Mouse (Mus musculus): ENCODE data around the gene Stk10. TPM values are rescaled to one million over a fixed set of nuclear protein-coding genes. Genes with fewer than 3 reads are reported as not detected.

Stk10 gene
- polyA plus RNA-seq, 1 experiment, result 82.8 TPM

DNA sequence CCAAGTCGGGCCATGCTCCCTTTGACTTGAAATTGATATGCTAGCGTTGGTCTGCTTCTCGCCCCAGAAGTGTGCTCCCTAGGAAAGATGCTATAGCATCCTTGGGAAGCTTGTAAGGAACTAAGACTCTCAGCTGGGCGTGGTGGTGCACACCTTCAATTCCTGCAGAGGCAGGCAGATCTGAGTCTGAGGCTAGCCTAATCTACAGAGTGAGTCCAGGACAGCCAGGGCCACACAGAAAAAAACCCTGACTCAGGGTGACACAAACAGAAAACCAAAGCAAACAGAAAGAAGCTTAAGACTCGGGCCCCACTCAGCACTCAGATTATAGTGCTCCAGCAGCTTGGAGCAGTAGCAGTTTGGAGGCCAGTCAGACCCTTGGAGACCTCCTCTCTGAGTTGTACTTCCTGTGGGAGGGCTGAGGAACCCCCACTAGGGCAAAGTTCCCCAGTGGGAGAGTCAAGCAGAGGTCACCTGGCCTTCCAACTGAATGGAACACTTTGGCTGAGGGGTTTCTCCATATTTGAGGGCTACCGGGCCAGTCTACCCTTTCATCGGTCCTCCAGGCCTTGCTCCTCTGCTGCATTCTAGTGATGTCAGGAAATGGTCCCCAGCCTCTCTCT, 1.5 kb downstream of the Stk10 start:
- WGBS, result 20% methylated on average over 7 of the region's 7 CpGs
- H3K4me3 ChIP-seq (ENCODE audit: extremely low read depth, insufficient read depth, insufficient read length), result peak overlapping the region; percentile 86
- peaks cover 2% of the 10 kb centered on the region; the same call in 1 of the 2 replicates for H3K36me3 ChIP-seq (ENCODE audit: control insufficient read depth, insufficient read depth, low read length)
- H3K27ac ChIP-seq (ENCODE audit: insufficient read depth, low read length), result peak overlapping the region; percentile 68
- H3K4me1 ChIP-seq (ENCODE audit: control insufficient read depth, insufficient read depth, insufficient read length), result peaks cover 25% of the 10 kb centered on the region; the same call in 1 of the 2 replicates
- H3K27me3 ChIP-seq (ENCODE audit: control insufficient read depth, insufficient read depth, low read length), result no peaks in the 10 kb centered on the region
- DNase-seq (ENCODE audit: low read depth in 1 of 2, low spot score in 2 of 2), result no peak
- TF ChIP-seq POLR2A (IDR thresholded peaks at IDR 0.05; ENCODE audit: low read depth, low read length) (no peak), CTCF (IDR thresholded peaks at IDR 0.05; ENCODE audit: extremely low read depth, insufficient read depth, insufficient read length, insufficient replicate concordance) (no peak)

GRCm38 (mm10) chr11:32535646-32536045, 2.5 kb downstream of the Stk10 start:
- no peak for DNase-seq (ENCODE audit: low read depth in 1 of 2, low spot score in 2 of 2)
- Histone ChIP-seq H3K4me3 (ENCODE audit: extremely low read depth, insufficient read depth, insufficient read length) (peak overlapping the region; percentile 26; the same call in 1 of the 2 replicates), H3K27me3 (ENCODE audit: control insufficient read depth, insufficient read depth, low read length) (no peaks in the 10 kb centered on the region), H3K27ac (ENCODE audit: insufficient read depth, low read length) (peak overlapping the region; percentile 68), H3K36me3 (ENCODE audit: control insufficient read depth, insufficient read depth, low read length) (peaks cover 8% of the 10 kb centered on the region), H3K4me1 (ENCODE audit: control insufficient read depth, insufficient read depth, insufficient read length) (peaks cover 35% of the 10 kb centered on the region; the same call in 1 of the 2 replicates)
- no peak for TF ChIP-seq POLR2A (IDR thresholded peaks at IDR 0.05; ENCODE audit: low read depth, low read length)
- TF ChIP-seq CTCF (IDR thresholded peaks at IDR 0.05; ENCODE audit: extremely low read depth, insufficient read depth, insufficient read length, insufficient replicate concordance), result no peak
- WGBS, result 62% methylated on average over 4 of the region's 4 CpGs

GRCm38 (mm10) chr11:32536954-32537353, 3.8 kb downstream of the Stk10 start:
- Histone ChIP-seq H3K4me3 (ENCODE audit: extremely low read depth, insufficient read depth, insufficient read length) (no peak overlapping the region), H3K27ac (ENCODE audit: insufficient read depth, low read length) (peak overlapping the region; percentile 34), H3K36me3 (ENCODE audit: control insufficient read depth, insufficient read depth, low read length) (peaks cover 9% of the 10 kb centered on the region), H3K27me3 (ENCODE audit: control insufficient read depth, insufficient read depth, low read length) (no peaks in the 10 kb centered on the region), H3K4me1 (ENCODE audit: control insufficient read depth, insufficient read depth, insufficient read length) (peaks cover 45% of the 10 kb centered on the region; the same call in 1 of the 2 replicates)
- 38% methylated on average over 7 of the region's 7 CpGs for WGBS
- DNase-seq (ENCODE audit: low read depth in 1 of 2, low spot score in 2 of 2), result no peak
- no peak for TF ChIP-seq POLR2A (IDR thresholded peaks at IDR 0.05; ENCODE audit: low read depth, low read length)
- no peak for TF ChIP-seq CTCF (IDR thresholded peaks at IDR 0.05; ENCODE audit: extremely low read depth, insufficient read depth, insufficient read length, insufficient replicate concordance)

DNA sequence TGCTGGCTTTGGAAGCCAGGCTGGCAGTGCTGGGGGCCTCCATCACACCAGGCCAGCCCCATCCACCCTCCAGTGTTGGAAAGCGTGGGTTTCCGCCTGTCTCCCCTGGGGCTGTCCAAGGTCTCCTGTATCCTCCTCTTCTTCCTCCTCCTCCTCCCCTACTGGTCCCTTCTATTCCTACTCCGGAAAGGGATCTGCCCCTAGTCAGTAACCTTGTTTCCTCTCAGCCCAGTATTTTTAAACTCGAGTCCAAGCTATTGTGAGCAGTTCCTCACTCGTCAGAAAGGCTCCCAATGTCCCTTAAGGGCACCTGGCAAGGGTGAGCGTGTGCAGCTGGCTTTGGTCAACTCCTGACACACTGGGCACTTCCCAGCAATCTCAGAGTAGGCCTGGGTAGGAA, 5.3 kb downstream of the Stk10 start:
- Histone ChIP-seq H3K36me3 (ENCODE audit: control insufficient read depth, insufficient read depth, low read length) (peaks cover 9% of the 10 kb centered on the region), H3K4me3 (ENCODE audit: extremely low read depth, insufficient read depth, insufficient read length) (no peak overlapping the region), H3K4me1 (ENCODE audit: control insufficient read depth, insufficient read depth, insufficient read length) (peaks cover 52% of the 10 kb centered on the region; the same call in 1 of the 2 replicates), H3K27ac (ENCODE audit: insufficient read depth, low read length) (peak overlapping the region; percentile 83), H3K27me3 (ENCODE audit: control insufficient read depth, insufficient read depth, low read length) (no peaks in the 10 kb centered on the region)
- no peak for DNase-seq (ENCODE audit: low read depth in 1 of 2, low spot score in 2 of 2)
- TF ChIP-seq POLR2A (IDR thresholded peaks at IDR 0.05; ENCODE audit: low read depth, low read length) (no peak), CTCF (IDR thresholded peaks at IDR 0.05; ENCODE audit: extremely low read depth, insufficient read depth, insufficient read length, insufficient replicate concordance) (no peak)
- WGBS, result 23% methylated on average over 6 of the region's 6 CpGs

- Histone ChIP-seq H3K4me1 (ENCODE audit: control insufficient read depth, insufficient read depth, insufficient read length) (peaks cover 52% of the 10 kb centered on the region; the same call in 1 of the 2 replicates), H3K27ac (ENCODE audit: insufficient read depth, low read length) (peak overlapping the region; percentile 83)
Measured at GRCm38 (mm10) chr11:32538846-32539245, 5.7 kb downstream of the Stk10 start.

GRCm38 (mm10) chr11:32539717-32540116, 6.6 kb downstream of the Stk10 start:
- Histone ChIP-seq H3K27me3 (ENCODE audit: control insufficient read depth, insufficient read depth, low read length) (no peaks in the 10 kb centered on the region), H3K27ac (ENCODE audit: insufficient read depth, low read length) (peak overlapping the region; percentile 41; the same call in 1 of the 2 replicates), H3K36me3 (ENCODE audit: control insufficient read depth, insufficient read depth, low read length) (peaks cover 15% of the 10 kb centered on the region), H3K4me3 (ENCODE audit: extremely low read depth, insufficient read depth, insufficient read length) (no peak overlapping the region), H3K4me1 (ENCODE audit: control insufficient read depth, insufficient read depth, insufficient read length) (peaks cover 61% of the 10 kb centered on the region; the same call in 1 of the 2 replicates)
- TF ChIP-seq CTCF (IDR thresholded peaks at IDR 0.05; ENCODE audit: extremely low read depth, insufficient read depth, insufficient read length, insufficient replicate concordance), result no peak
- no peak for TF ChIP-seq POLR2A (IDR thresholded peaks at IDR 0.05; ENCODE audit: low read depth, low read length)
- WGBS, result 81% methylated on average over 7 of the region's 7 CpGs
- no peak for DNase-seq (ENCODE audit: low read depth in 1 of 2, low spot score in 2 of 2)

More at GRCm38 (mm10) chr11:32538846-32539245, 5.7 kb downstream of the Stk10 start:
- Histone ChIP-seq H3K36me3 (ENCODE audit: control insufficient read depth, insufficient read depth, low read length) (peaks cover 9% of the 10 kb centered on the region), H3K4me3 (ENCODE audit: extremely low read depth, insufficient read depth, insufficient read length) (no peak overlapping the region), H3K27me3 (ENCODE audit: control insufficient read depth, insufficient read depth, low read length) (no peaks in the 10 kb centered on the region)
- WGBS, result 38% methylated on average over 4 of the region's 4 CpGs
- DNase-seq (ENCODE audit: low read depth in 1 of 2, low spot score in 2 of 2), result no peak
- TF ChIP-seq POLR2A (IDR thresholded peaks at IDR 0.05; ENCODE audit: low read depth, low read length), result no peak
- TF ChIP-seq CTCF (IDR thresholded peaks at IDR 0.05; ENCODE audit: extremely low read depth, insufficient read depth, insufficient read length, insufficient replicate concordance), result no peak

GRCm38 (mm10) chr11:32540463-32540862, 7.4 kb downstream of the Stk10 start:
- Histone ChIP-seq H3K36me3 (ENCODE audit: control insufficient read depth, insufficient read depth, low read length) (peaks cover 15% of the 10 kb centered on the region), H3K4me3 (ENCODE audit: extremely low read depth, insufficient read depth, insufficient read length) (no peak overlapping the region), H3K27ac (ENCODE audit: insufficient read depth, low read length) (peak overlapping the region; percentile 98), H3K27me3 (ENCODE audit: control insufficient read depth, insufficient read depth, low read length) (no peaks in the 10 kb centered on the region), H3K4me1 (ENCODE audit: control insufficient read depth, insufficient read depth, insufficient read length) (peaks cover 61% of the 10 kb centered on the region; the same call in 1 of the 2 replicates)
- 64% methylated on average over 6 of the region's 6 CpGs for WGBS
- DNase-seq (ENCODE audit: low read depth in 1 of 2, low spot score in 2 of 2), result no peak
- TF ChIP-seq POLR2A (IDR thresholded peaks at IDR 0.05; ENCODE audit: low read depth, low read length), result no peak
- no peak for TF ChIP-seq CTCF (IDR thresholded peaks at IDR 0.05; ENCODE audit: extremely low read depth, insufficient read depth, insufficient read length, insufficient replicate concordance)
